Mouse (Mus musculus) G1E (cell line): ENCODE measurements around the gene 2010111I01Rik. TPM values are rescaled to one million over a fixed set of nuclear protein-coding genes. Genes with fewer than 3 reads are reported as not detected.

ENCODE experiments used
- ATAC-seq: 2 replicates; pipeline ENCODE4 v1.8.0; 2016; ENCODE audit warnings: mild to moderate bottlenecking; ENCODE audit not compliant: insufficient number of reproducible peaks, poor library complexity, low FRiP score, severe bottlenecking; ENCODE audit errors: extremely low read depth
- DNase-seq: peaks from one replicate; pipeline ENCODE4 v3.0.0; 2012; ENCODE audit warnings: low spot score
- H3K27me3 ChIP-seq: 2 replicates; pipeline ENCODE4 v1.6.1; 2012; ENCODE audit warnings: mild to moderate bottlenecking, low read length, inconsistent platforms; ENCODE audit not compliant: insufficient read depth
- H3K36me3 ChIP-seq: replicated peaks from 2 replicates; pipeline ENCODE3; 2012; ENCODE audit warnings: mild to moderate bottlenecking, inconsistent platforms
- H3K4me1 ChIP-seq: 2 replicates; pipeline ENCODE4 v1.6.1; 2012; ENCODE audit warnings: low read depth, low read length, inconsistent platforms, mixed read lengths; ENCODE audit not compliant: insufficient read depth
- H3K4me3 ChIP-seq: 2 replicates; pipeline ENCODE4 v1.5.1; 2012; ENCODE audit warnings: low read depth, mild to moderate bottlenecking, inconsistent platforms, low read length, moderate library complexity, mixed read lengths
- H3K9me3 ChIP-seq: replicated peaks from 2 replicates; pipeline ENCODE4 v1.6.1; 2012; ENCODE audit warnings: inconsistent platforms
- CTCF ChIP-seq: IDR thresholded peaks from 2 replicates; pipeline ENCODE4 v1.5.1; 2012; ENCODE audit warnings: low read depth, low read length, inconsistent platforms, mixed read lengths
- GATA1 ChIP-seq: IDR thresholded peaks from 2 replicates; pipeline ENCODE4 v1.6.1; 2012; ENCODE audit warnings: borderline replicate concordance, low read length, inconsistent platforms, mixed read lengths
- GATA2 ChIP-seq: IDR thresholded peaks from 2 replicates; pipeline ENCODE4 v1.6.1; 2012; ENCODE audit warnings: low read depth, low read length, inconsistent platforms, borderline replicate concordance
- POLR2AphosphoS5 ChIP-seq: IDR thresholded peaks from 2 replicates; pipeline ENCODE4 v1.6.1; 2012; ENCODE audit warnings: low read depth, low read length, inconsistent platforms; ENCODE audit not compliant: insufficient replicate concordance
- TAL1 ChIP-seq: conservative IDR thresholded peaks from 2 replicates; pipeline ENCODE4 v1.6.1; 2012; ENCODE audit warnings: low read depth, low read length, inconsistent platforms, mixed read lengths
- polyA plus RNA-seq: library from polyadenylated mRNA; stranded (reverse); fragments of >175 nt; gene quantifications from 2 replicates; pipeline ENCODE4 v1.2.3, GENCODE M21; 2012
- total RNA-seq, 2 experiments: library from RNA; stranded (forward) in 1 of 2; stranded (reverse) in 1 of 2; fragments of 200-1000 nt in 1 of 2; fragments of >200 nt in 1 of 2; fragmentation: Nextera tagmentation in 1 of 2; gene quantifications; 2 replicates each; pipeline ENCODE4 v1.2.3; 2014 to 2017

2010111I01Rik gene
- total and polyA plus RNA-seq, 3 experiments, result 14.7 to 57.2 (median 22.2) TPM

DNA sequence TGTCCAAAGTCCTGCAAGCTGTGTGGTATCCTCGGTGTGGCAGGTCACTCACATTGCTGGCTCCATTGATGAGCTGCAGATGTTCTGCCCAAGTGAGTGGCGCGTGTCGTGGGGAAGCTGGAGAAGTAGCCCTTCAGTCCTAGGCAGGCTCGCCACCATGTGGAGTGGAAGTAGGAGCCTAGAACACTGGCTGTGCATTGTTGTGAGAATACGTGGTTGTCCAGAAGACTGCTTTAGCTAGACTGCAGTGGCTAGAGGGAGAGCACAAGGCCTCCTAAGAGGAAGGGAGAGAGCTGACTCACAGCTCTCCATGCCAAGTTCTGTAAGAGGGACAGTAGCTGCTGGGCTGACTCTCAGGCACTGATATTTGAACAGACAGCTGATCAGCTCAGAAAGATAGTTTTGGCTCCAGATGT lies 293.5 kb downstream of the 2010111I01Rik start:
- DNase-seq (no peak), ATAC-seq (no peak)
- no peaks in the 10 kb centered on the region for H3K27me3 ChIP-seq
- no peak overlapping the region for H3K4me3 ChIP-seq
- TF ChIP-seq GATA1, result no peak
- no peak for TF ChIP-seq POLR2AphosphoS5
- TF ChIP-seq CTCF, result no peak
- no peak for TF ChIP-seq GATA2
- no peak for TF ChIP-seq TAL1
- no peaks in the 10 kb centered on the region for H3K9me3 ChIP-seq
- peaks cover 87% of the 10 kb centered on the region for H3K36me3 ChIP-seq
- peaks cover 1% of the 10 kb centered on the region for H3K4me1 ChIP-seq

GRCm38 (mm10) chr13:63258671-63259070 lies 294.0 kb downstream of the 2010111I01Rik start:
- no peaks in the 10 kb centered on the region for H3K4me1 ChIP-seq
- no peaks in the 10 kb centered on the region for H3K9me3 ChIP-seq
- peaks cover 87% of the 10 kb centered on the region for H3K36me3 ChIP-seq

GRCm38 (mm10) chr13:63260133-63260532 lies 295.4 kb downstream of the 2010111I01Rik start:
- no peaks in the 10 kb centered on the region for H3K27me3 ChIP-seq
- TF ChIP-seq POLR2AphosphoS5, result no peak
- no peak for TF ChIP-seq GATA1
- no peak for TF ChIP-seq GATA2
- no peak for TF ChIP-seq CTCF
- no peak for TF ChIP-seq TAL1
- no peaks in the 10 kb centered on the region for H3K4me1 ChIP-seq

More at GRCm38 (mm10) chr13:63258671-63259070, 294.0 kb downstream of the 2010111I01Rik start:
- ATAC-seq (no peak), DNase-seq (no peak)
- TF ChIP-seq CTCF, result no peak
- H3K27me3 ChIP-seq, result no peaks in the 10 kb centered on the region
- no peak overlapping the region for H3K4me3 ChIP-seq

GRCm38 (mm10) chr13:63260753-63261631 lies 296.3 kb downstream of the 2010111I01Rik start:
- TF ChIP-seq GATA1 (no peak), TAL1 (no peak), GATA2 (no peak), CTCF (no peak), POLR2AphosphoS5 (no peak)
- peaks cover 82% of the 10 kb centered on the region for H3K36me3 ChIP-seq
- no peaks in the 10 kb centered on the region for H3K27me3 ChIP-seq
- H3K4me3 ChIP-seq, result no peak overlapping the region
- H3K4me1 ChIP-seq, result no peaks in the 10 kb centered on the region
- H3K9me3 ChIP-seq, result no peaks in the 10 kb centered on the region
- DNase-seq (no peak), ATAC-seq (no peak)

More at GRCm38 (mm10) chr13:63260133-63260532, 295.4 kb downstream of the 2010111I01Rik start:
- H3K36me3 ChIP-seq, result peaks cover 84% of the 10 kb centered on the region
- H3K9me3 ChIP-seq, result no peaks in the 10 kb centered on the region
- ATAC-seq, result no peak
- H3K4me3 ChIP-seq, result no peak overlapping the region
- no peak for DNase-seq

GRCm38 (mm10) chr13:63261676-63262075 lies 297.0 kb downstream of the 2010111I01Rik start:
- no peaks in the 10 kb centered on the region for H3K4me1 ChIP-seq
- no peaks in the 10 kb centered on the region for H3K9me3 ChIP-seq
- no peak for ATAC-seq
- no peaks in the 10 kb centered on the region for H3K27me3 ChIP-seq
- DNase-seq, result no peak
- peaks cover 85% of the 10 kb centered on the region for H3K36me3 ChIP-seq
- no peak overlapping the region for H3K4me3 ChIP-seq
- TF ChIP-seq CTCF, result no peak
- no peak for TF ChIP-seq POLR2AphosphoS5
- TF ChIP-seq GATA1, result no peak
- TF ChIP-seq GATA2, result no peak
- no peak for TF ChIP-seq TAL1

GRCm38 (mm10) chr13:63262168-63262957 lies 297.7 kb downstream of the 2010111I01Rik start:
- TF ChIP-seq GATA1 (no peak), GATA2 (no peak), TAL1 (no peak), CTCF (no peak), POLR2AphosphoS5 (no peak)
- ATAC-seq, result no peak
- H3K4me3 ChIP-seq, result no peak overlapping the region

More at GRCm38 (mm10) chr13:63262168-63262957, 297.7 kb downstream of the 2010111I01Rik start:
- Histone ChIP-seq H3K9me3 (no peaks in the 10 kb centered on the region), H3K4me1 (no peaks in the 10 kb centered on the region), H3K27me3 (no peaks in the 10 kb centered on the region), H3K36me3 (peaks cover 85% of the 10 kb centered on the region)
- DNase-seq, result no peak
